Mouse (Mus musculus) ES-Bruce4 (cell line): ENCODE measurements at regions not wholly inside any gene's neighbourhood (a gene's known extent, or its start where the extent isn't known, plus 50 kb on each side); places are given as distances from the start of the nearest gene placed in this dataset.

Source experiments
- CTCF ChIP-seq: IDR thresholded peaks from one replicate; pipeline ENCODE4 v1.8.1; 2011; ENCODE audit warnings: low read depth, low read length
- POLR2A ChIP-seq: IDR thresholded peaks from one replicate; pipeline ENCODE4 v1.8.1; 2011; ENCODE audit warnings: low read length; ENCODE audit not compliant: insufficient read depth

DNA sequence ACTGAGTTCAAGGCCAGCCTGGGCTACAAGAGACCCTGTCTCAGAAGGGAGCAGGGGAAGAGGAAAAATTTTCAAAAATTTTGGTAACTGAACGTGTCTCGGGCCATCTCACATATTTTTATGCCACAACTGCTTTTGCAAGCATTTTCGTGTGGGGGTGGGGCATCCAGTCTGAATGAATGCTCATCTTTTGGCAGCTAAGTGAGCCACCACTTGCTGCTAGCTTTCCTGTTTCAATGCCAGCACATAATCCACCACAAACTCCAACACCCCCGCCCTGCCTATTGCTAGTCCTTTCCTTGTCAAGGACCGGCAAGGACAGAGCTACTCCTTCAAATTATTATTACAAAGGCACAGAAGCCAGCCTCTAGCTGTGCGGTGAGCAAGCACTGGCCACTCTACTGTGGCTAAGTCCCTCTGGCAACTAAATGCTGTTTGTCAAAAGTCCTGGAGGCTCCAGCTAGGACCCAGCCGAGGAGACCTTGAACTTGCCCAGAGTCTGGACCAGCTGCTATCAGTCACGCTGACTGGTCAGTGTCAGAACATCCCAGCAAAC lies 148.0 kb downstream of the 2410131K14Rik start:
- TF ChIP-seq POLR2A = no peak
- no peak for TF ChIP-seq CTCF
